Mouse (Mus musculus): ENCODE measurements around the gene Slc4a1.

Gene Slc4a1

GRCm38 (mm10) chr11:102339195-102339594 is 26.8 kb downstream of the Slc4a1 start:
- in situ Hi-C loops (cut with MboI; ENCODE audit: low pct_unique_long_range_greater_than_20kb in 1 of 2, low sequenced_read_pairs in 2 of 2, unreplicated experiment in 1 of 2): no loop called here

- in situ Hi-C loops (cut with MboI; ENCODE audit: low pct_unique_long_range_greater_than_20kb in 1 of 2, low sequenced_read_pairs in 2 of 2, unreplicated experiment in 1 of 2): no loop called here
Observed at GRCm38 (mm10) chr11:102338561-102338960, 27.4 kb downstream of the Slc4a1 start.

GRCm38 (mm10) chr11:102337921-102338320 is 28.1 kb downstream of the Slc4a1 start:
- in situ Hi-C loops (cut with MboI; ENCODE audit: low pct_unique_long_range_greater_than_20kb in 1 of 2, low sequenced_read_pairs in 2 of 2, unreplicated experiment in 1 of 2): no loop called here

- in situ Hi-C loops (cut with MboI; ENCODE audit: low pct_unique_long_range_greater_than_20kb in 1 of 2, low sequenced_read_pairs in 2 of 2, unreplicated experiment in 1 of 2): no loop called here
Observed at GRCm38 (mm10) chr11:102336191-102336590, 29.8 kb downstream of the Slc4a1 start.

- in situ Hi-C loops (cut with MboI; ENCODE audit: low pct_unique_long_range_greater_than_20kb in 1 of 2, low sequenced_read_pairs in 2 of 2, unreplicated experiment in 1 of 2): no loop called here
Observed at GRCm38 (mm10) chr11:102334973-102335700, 30.9 kb downstream of the Slc4a1 start.

GRCm38 (mm10) chr11:102334010-102334409 is 32.0 kb downstream of the Slc4a1 start:
- in situ Hi-C loops (cut with MboI; ENCODE audit: low pct_unique_long_range_greater_than_20kb in 1 of 2, low sequenced_read_pairs in 2 of 2, unreplicated experiment in 1 of 2): no loop called here

GRCm38 (mm10) chr11:102333061-102333460 is 32.9 kb downstream of the Slc4a1 start:
- in situ Hi-C loops (cut with MboI; ENCODE audit: low pct_unique_long_range_greater_than_20kb in 1 of 2, low sequenced_read_pairs in 2 of 2, unreplicated experiment in 1 of 2): no loop called here

- in situ Hi-C loops (cut with MboI; ENCODE audit: low pct_unique_long_range_greater_than_20kb in 1 of 2, low sequenced_read_pairs in 2 of 2, unreplicated experiment in 1 of 2): no loop called here
Observed at GRCm38 (mm10) chr11:102331806-102332205, 34.2 kb downstream of the Slc4a1 start.

- in situ Hi-C loops (cut with MboI; ENCODE audit: low pct_unique_long_range_greater_than_20kb in 1 of 2, low sequenced_read_pairs in 2 of 2, unreplicated experiment in 1 of 2): no loop called here
Observed at GRCm38 (mm10) chr11:102330039-102330438, 36.0 kb downstream of the Slc4a1 start.

- in situ Hi-C loops (cut with MboI; ENCODE audit: low pct_unique_long_range_greater_than_20kb in 1 of 2, low sequenced_read_pairs in 2 of 2, unreplicated experiment in 1 of 2): no loop called here
Observed at GRCm38 (mm10) chr11:102329518-102329917, 36.5 kb downstream of the Slc4a1 start.

- in situ Hi-C loops (cut with MboI; ENCODE audit: low pct_unique_long_range_greater_than_20kb in 1 of 2, low sequenced_read_pairs in 2 of 2, unreplicated experiment in 1 of 2): no loop called here
Observed at GRCm38 (mm10) chr11:102327839-102328238, 38.2 kb downstream of the Slc4a1 start.

- in situ Hi-C loops (cut with MboI; ENCODE audit: low pct_unique_long_range_greater_than_20kb in 1 of 2, low sequenced_read_pairs in 2 of 2, unreplicated experiment in 1 of 2): no loop called here
Observed at GRCm38 (mm10) chr11:102327250-102327649, 38.8 kb downstream of the Slc4a1 start.

GRCm38 (mm10) chr11:102323516-102323915 is 42.5 kb downstream of the Slc4a1 start:
- in situ Hi-C loops (cut with MboI; ENCODE audit: low pct_unique_long_range_greater_than_20kb in 1 of 2, low sequenced_read_pairs in 2 of 2, unreplicated experiment in 1 of 2): loop anchor here in 1 of 2 experiments (5.0 kb wide), 1 partner anchor 84 kb away; the partner anchor contains the start of gene Slc25a39

- in situ Hi-C loops (cut with MboI; ENCODE audit: low pct_unique_long_range_greater_than_20kb in 1 of 2, low sequenced_read_pairs in 2 of 2, unreplicated experiment in 1 of 2): loop anchor here in 1 of 2 experiments (5.0 kb wide), 1 partner anchor 85 kb away; the partner anchor contains the start of gene Slc25a39
Observed at GRCm38 (mm10) chr11:102321931-102322330, 44.1 kb downstream of the Slc4a1 start.

GRCm38 (mm10) chr11:102320686-102321005 is 45.4 kb downstream of the Slc4a1 start:
- in situ Hi-C loops (cut with MboI; ENCODE audit: low pct_unique_long_range_greater_than_20kb in 1 of 2, low sequenced_read_pairs in 2 of 2, unreplicated experiment in 1 of 2): loop anchor here in 1 of 2 experiments (5.0 kb wide), 1 partner anchor 87 kb away; the partner anchor contains the start of gene Slc25a39

GRCm38 (mm10) chr11:102319941-102320685 is 45.9 kb downstream of the Slc4a1 start:
- in situ Hi-C loops (cut with MboI; ENCODE audit: low pct_unique_long_range_greater_than_20kb in 1 of 2, low sequenced_read_pairs in 2 of 2, unreplicated experiment in 1 of 2): loop anchor here in 1 of 2 experiments (5.0 kb wide), 1 partner anchor 87 kb away; the partner anchor contains the start of gene Slc25a39

GRCm38 (mm10) chr11:102319410-102319792 is 46.6 kb downstream of the Slc4a1 start, which contains the start of gene Ubtf:
TSS of gene Ubtf (minus strand) at chr11:102319742.
- in situ Hi-C loops (cut with MboI; ENCODE audit: low pct_unique_long_range_greater_than_20kb in 1 of 2, low sequenced_read_pairs in 2 of 2, unreplicated experiment in 1 of 2): no loop called here

GRCm38 (mm10) chr11:102318576-102319409 is 47.2 kb downstream of the Slc4a1 start:
- in situ Hi-C loops (cut with MboI; ENCODE audit: low pct_unique_long_range_greater_than_20kb in 1 of 2, low sequenced_read_pairs in 2 of 2, unreplicated experiment in 1 of 2): no loop called here

Measured in mouse embryonic stem cell (cell line).